ENCODE assay signal across 23 mouse cellular contexts in genomic region chr1:119248776-119249495, GRCm38 (mm10).
DNase-seq lines count a peak whose midpoint lies in the region; ATAC-seq and TF ChIP-seq lines count a peak whose summit lies in the region.
"Had no signal": no experiment of that assay in that cellular context is flagged by ENCODE, and none has a peak within 500 bp of the region (broad histone marks: within the 10 kb centered on the region; RNA-seq: fewer than 3 reads in every experiment).

No protein-coding gene starts in this region.

- 53% methylated on average over 5 of the region's 5 CpGs for WGBS in cerebellum, adult 2 months
- 25% methylated on average over 5 of the region's 5 CpGs for WGBS in liver, adult 2 months
- WGBS in liver, embryonic 11.5 days: 74% methylated on average over 5 of the region's 5 CpGs

- H3K27me3 ChIP-seq in cerebellum, adult 2 months (ENCODE audit: control insufficient read depth, insufficient read depth, low read length): no peaks in the 10 kb centered on the region
- 0 out of 2 replicates have a peak, but pooled peaks cover 2% of the 10 kb centered on the region for H3K27me3 ChIP-seq in liver, adult 2 months (ENCODE audit: control insufficient read depth, insufficient read depth, low read length)
- no peaks in the 10 kb centered on the region for H3K27me3 ChIP-seq in liver, embryonic 11.5 days (replicated peaks; ENCODE audit: control insufficient read depth, insufficient read depth, low read length)
- H3K27me3 ChIP-seq: embryonic facial prominence, embryonic 15.5 days; forebrain, embryonic 15.5 days; intestine, embryonic 15.5 days; liver, embryonic 13.5 days; megakaryocyte, embryonic 14.5 days had no signal

- no peaks in the 10 kb centered on the region for H3K4me1 ChIP-seq in cerebellum, adult 2 months (ENCODE audit: control insufficient read depth, insufficient read depth, low read length)
- peaks cover 6% of the 10 kb centered on the region for H3K4me1 ChIP-seq in liver, adult 2 months (ENCODE audit: control insufficient read depth, insufficient read depth, low read length)
- H3K4me1 ChIP-seq in liver, embryonic 11.5 days (replicated peaks; ENCODE audit: control insufficient read depth, insufficient read depth, low read length): no peaks in the 10 kb centered on the region
- H3K4me1 ChIP-seq: embryonic facial prominence, embryonic 15.5 days; forebrain, embryonic 15.5 days; hindbrain, embryonic 10.5 days; intestine, embryonic 15.5 days; liver, embryonic 13.5 days; megakaryocyte, embryonic 14.5 days had no signal

- H3K27ac ChIP-seq in cerebellum, adult 2 months (ENCODE audit: insufficient read depth, low read length): no peak overlapping the region
- H3K27ac ChIP-seq in liver, adult 2 months (replicated peaks; ENCODE audit: insufficient read depth, low read depth, low read length): no peak overlapping the region
- no peak overlapping the region for H3K27ac ChIP-seq in liver, embryonic 11.5 days (ENCODE audit: low read depth, low read length)
- H3K27ac ChIP-seq: embryonic facial prominence, embryonic 15.5 days; forebrain, embryonic 15.5 days; hindbrain, embryonic 10.5 days; intestine, embryonic 15.5 days; liver, embryonic 13.5 days; stomach, postnatal 0 days had no signal

- no peak overlapping the region for H3K4me3 ChIP-seq in cerebellum, adult 2 months (replicated peaks; ENCODE audit: insufficient read depth, low read depth, low read length)
- no peak overlapping the region for H3K4me3 ChIP-seq in liver, adult 2 months (ENCODE audit: insufficient read depth, low read depth, low read length)
- no peak overlapping the region for H3K4me3 ChIP-seq in liver, embryonic 11.5 days (ENCODE audit: low read depth, low read length)
- H3K4me3 ChIP-seq: embryonic facial prominence, embryonic 15.5 days; forebrain, embryonic 15.5 days; hindbrain, embryonic 10.5 days; intestine, embryonic 15.5 days; liver, embryonic 13.5 days; megakaryocyte, embryonic 14.5 days had no signal

- TF ChIP-seq CTCF in cerebellum, adult 2 months (IDR thresholded peaks at IDR 0.05; ENCODE audit: borderline replicate concordance, insufficient read depth, low read depth, low read length): peak; percentile 25; the same call in 1 of the 2 replicates
- peak; percentile 53; the same call in 1 of the 2 replicates for TF ChIP-seq CTCF in liver, adult 2 months (IDR thresholded peaks at IDR 0.05; ENCODE audit: low read depth, low read length)

- no peaks in the 10 kb centered on the region for H3K9me3 ChIP-seq in liver, embryonic 11.5 days (ENCODE audit: control insufficient read depth, low read length)
- H3K9me3 ChIP-seq: embryonic facial prominence, embryonic 15.5 days; forebrain, embryonic 15.5 days; hindbrain, embryonic 10.5 days; intestine, embryonic 15.5 days; liver, embryonic 13.5 days had no signal

- H3K4me2 ChIP-seq in liver, embryonic 11.5 days: no peak overlapping the region
- H3K4me2 ChIP-seq: embryonic facial prominence, embryonic 15.5 days; forebrain, embryonic 15.5 days; heart, embryonic 11.5 days; intestine, embryonic 15.5 days; liver, embryonic 13.5 days; lung, embryonic 14.5 days had no signal

- no peak for TF ChIP-seq POLR2A in cerebellum, adult 2 months (IDR thresholded peaks at IDR 0.05; ENCODE audit: borderline replicate concordance, insufficient read depth, low read length)
- TF ChIP-seq POLR2A in liver, adult 2 months (IDR thresholded peaks at IDR 0.05; ENCODE audit: extremely low read depth, insufficient read depth, low read length): no peak

- no peak for ATAC-seq in liver, embryonic 11.5 days (replicated peaks; ENCODE audit: low FRiP score)
- ATAC-seq: forebrain, embryonic 15.5 days; hindbrain, embryonic 16.5 days; intestine, embryonic 15.5 days had no signal

- no peaks in the 10 kb centered on the region for H3K36me3 ChIP-seq in liver, adult 2 months (ENCODE audit: control insufficient read depth, insufficient read depth, low read length)
- no peaks in the 10 kb centered on the region for H3K36me3 ChIP-seq in liver, embryonic 11.5 days (ENCODE audit: control insufficient read depth, insufficient read depth, low read length)
- H3K36me3 ChIP-seq: embryonic facial prominence, embryonic 15.5 days; forebrain, embryonic 15.5 days; hindbrain, embryonic 10.5 days; intestine, embryonic 15.5 days; liver, embryonic 13.5 days had no signal

- H3K9ac ChIP-seq in liver, adult 2 months (ENCODE audit: low read depth, low read length): no peak overlapping the region
- no peak overlapping the region for H3K9ac ChIP-seq in liver, embryonic 11.5 days (ENCODE audit: low read depth, low read length)
- H3K9ac ChIP-seq: embryonic facial prominence, embryonic 15.5 days; forebrain, embryonic 15.5 days; intestine, embryonic 15.5 days; liver, embryonic 13.5 days; lung, embryonic 14.5 days had no signal

- H3K79me2 ChIP-seq in liver, adult 2 months (ENCODE audit: control insufficient read depth, insufficient read depth, low read length): no peaks in the 10 kb centered on the region

- DNase-seq in cerebellum, adult 2 months: peak in 1 of 2 experiments; percentile 34
- no peak for DNase-seq in cerebellum, adult 11 months
- DNase-seq in kidney, adult 11 months: peak; percentile 23
- no peak for DNase-seq in kidney, postnatal 10 days
- DNase-seq in liver, adult 2 months (ENCODE audit: extremely low read depth, low read depth, low spot score): peak; percentile 95
- no peak for DNase-seq in liver, embryonic 11.5 days (ENCODE audit: low spot score)
- DNase-seq in lung, postnatal 36 days: no peak
- DNase-seq: adrenal gland, postnatal 25 days; gastrocnemius, postnatal 10 days; liver, embryonic 13.5 days; lung, embryonic 14.5 days; midbrain, embryonic 14.5 days; right cerebral cortex, postnatal 14 days; thymus, adult 2 months; thymus, postnatal 4 days had no signal

Comparison
In these comparisons a context has a peak if more than half of its experiments do, and no peak if none do; other contexts are left out.
1. DNase-seq: peak in kidney, adult 11 months (single experiment) and liver, adult 2 months (single experiment); none in cerebellum, adult 11 months (single experiment), kidney, postnatal 10 days (single experiment), liver, embryonic 11.5 days (single experiment) and lung, postnatal 36 days (single experiment).